9 mouse cellular contexts compared by ENCODE assay signal in the genomic region with DNA sequence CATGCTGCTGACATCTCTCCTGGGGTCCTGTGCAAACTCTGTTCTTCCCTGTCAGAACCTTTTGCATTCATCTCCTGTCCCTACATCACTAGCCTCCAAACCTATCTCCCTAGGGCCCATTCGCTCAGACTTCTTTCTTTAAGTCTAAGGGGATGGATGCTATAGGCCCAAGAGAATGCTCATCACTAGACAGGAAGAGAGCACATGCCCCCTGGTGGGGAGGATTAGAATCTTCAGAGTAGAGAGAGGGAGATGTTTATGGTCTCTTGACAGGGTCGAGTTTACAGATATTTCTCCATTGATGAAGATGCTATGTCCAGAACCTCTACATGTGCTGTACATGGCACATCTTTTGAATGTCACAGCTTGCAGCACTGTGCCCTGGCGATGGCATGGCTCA.
DNase-seq lines count a peak whose midpoint lies in the region.
"Had no signal": no experiment of that assay in that cellular context is flagged by ENCODE, and none has a peak within 500 bp of the region (broad histone marks: within the 10 kb centered on the region; RNA-seq: fewer than 3 reads in every experiment).

No protein-coding gene starts in this region.

- peak; percentile 40 to 56 for DNase-seq in cerebellum, postnatal 14 days
- DNase-seq in cerebellum, adult 9-11 months: no peak
- peak; percentile 25 for DNase-seq in layer of hippocampus, adult 11-12 months (ENCODE audit: low spot score)
- no peak for DNase-seq in layer of hippocampus, postnatal 25 days (ENCODE audit: extremely low spot score in 1 of 2, low spot score in 1 of 2)
- DNase-seq in Muller cell, postnatal 12 days (ENCODE audit: inconsistent ontology term): peak; percentile 62
- peak; percentile 8 to 18 for DNase-seq in layer of hippocampus, postnatal 14 days (ENCODE audit: low spot score in 2 of 2)
- no peak for DNase-seq in urinary bladder, postnatal 25 days (ENCODE audit: low spot score)
- DNase-seq in heart, adult 11 months: no peak
- DNase-seq: right cerebral cortex, postnatal 14 days had no signal

Comparison
In these comparisons a context has a peak if more than half of its experiments do, and no peak if none do; other contexts are left out.
1. DNase-seq: peak in cerebellum, postnatal 14 days (2 of 2), layer of hippocampus, adult 11-12 months (single experiment), Muller cell, postnatal 12 days (single experiment) and layer of hippocampus, postnatal 14 days (2 of 2); none in cerebellum, adult 9-11 months (single experiment), layer of hippocampus, postnatal 25 days (0 of 2), urinary bladder, postnatal 25 days (single experiment) and heart, adult 11 months (single experiment).